Mouse (Mus musculus) kidney, postnatal 14 days (tissue): ENCODE data around the gene Gpn2.
A peak's percentile ranks its signal among the peaks of the same experiment; 100 is the strongest.

ENCODE experiments used
- DNase-seq: peaks from one replicate; pipeline ENCODE4 v3.0.0; 2022; ENCODE audit warnings: mixed read lengths

The Gpn2 gene

DNA sequence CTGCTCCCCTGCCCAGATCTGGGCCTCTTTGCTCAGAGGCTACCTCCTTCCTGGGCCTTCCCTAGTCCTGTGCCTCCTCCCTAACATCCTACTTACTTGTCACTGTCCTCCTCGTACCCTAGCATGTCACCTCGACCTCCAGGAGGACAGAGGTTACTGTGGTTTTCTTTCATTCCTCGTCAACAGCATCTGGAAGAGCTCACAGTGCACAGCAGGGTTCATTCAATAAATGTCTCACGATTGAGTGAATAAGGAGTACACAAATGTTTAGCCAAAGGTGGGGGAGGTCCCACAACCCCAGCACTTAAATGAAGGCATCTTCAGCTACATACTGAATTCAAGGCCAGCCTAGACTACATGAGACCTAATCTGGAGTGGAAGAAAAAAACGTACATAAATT lies 42.1 kb downstream of the Gpn2 start:
- no peak for DNase-seq

- DNase-seq, result no peak
These were observed 42.5 kb downstream of the Gpn2 start for GRCm38 (mm10) chr4:133626621-133627020.

- no peak for DNase-seq
These were observed 42.9 kb downstream of the Gpn2 start for GRCm38 (mm10) chr4:133627039-133627438.

- no peak for DNase-seq
These were observed 44.4 kb downstream of the Gpn2 start for GRCm38 (mm10) chr4:133628517-133628916.

GRCm38 (mm10) chr4:133629191-133629590 lies 45.0 kb downstream of the Gpn2 start:
- DNase-seq, result no peak

- DNase-seq, result no peak
These were observed 46.3 kb downstream of the Gpn2 start for GRCm38 (mm10) chr4:133630326-133630920.

- DNase-seq, result peak; percentile 38
These were observed 47.1 kb downstream of the Gpn2 start for GRCm38 (mm10) chr4:133631071-133631768.

- peak; percentile 37 for DNase-seq
These were observed 47.7 kb downstream of the Gpn2 start for GRCm38 (mm10) chr4:133631769-133632411.

DNA sequence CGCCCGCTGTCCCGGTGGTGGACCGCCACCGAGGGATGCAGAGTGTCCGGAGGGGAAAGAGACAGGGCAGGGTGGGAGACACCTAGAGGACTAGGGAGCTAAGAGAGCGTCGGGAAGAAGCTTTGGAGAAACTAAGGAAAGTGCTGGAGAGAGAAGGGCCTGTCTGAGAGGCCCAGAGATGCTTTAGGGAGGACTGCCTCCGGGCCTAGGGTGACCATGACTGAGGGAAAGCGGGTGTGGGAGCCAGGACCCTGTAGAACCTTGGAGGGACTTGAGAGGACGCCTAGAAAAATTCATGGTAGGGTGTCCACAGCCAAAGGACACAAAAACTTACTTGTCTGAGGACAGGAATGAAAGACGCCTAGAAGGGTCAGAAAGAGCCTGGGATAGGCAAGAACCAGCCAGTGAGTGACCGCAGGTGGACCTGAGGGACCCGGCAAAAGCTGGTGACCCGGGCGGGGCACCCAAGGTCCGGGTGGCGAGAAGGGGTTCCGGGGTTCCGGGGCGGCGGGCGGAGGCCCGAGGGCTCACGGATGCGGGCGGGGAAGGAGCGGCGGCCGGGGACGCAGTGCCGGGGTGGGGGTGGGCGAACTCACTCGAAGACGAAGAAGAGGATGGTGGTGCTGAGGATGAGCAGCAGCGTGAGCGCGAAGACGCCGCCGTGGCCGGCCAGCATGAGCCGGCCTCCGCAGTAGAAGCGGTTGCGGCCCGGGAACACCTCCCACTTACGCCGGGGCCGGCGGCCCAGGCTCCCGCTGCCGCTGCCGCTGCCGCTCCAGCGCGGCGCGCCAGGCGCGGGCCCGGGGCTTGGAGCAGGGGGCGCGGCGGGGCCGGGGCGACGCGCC lies 48.5 kb downstream of the Gpn2 start:
- no peak for DNase-seq

DNA sequence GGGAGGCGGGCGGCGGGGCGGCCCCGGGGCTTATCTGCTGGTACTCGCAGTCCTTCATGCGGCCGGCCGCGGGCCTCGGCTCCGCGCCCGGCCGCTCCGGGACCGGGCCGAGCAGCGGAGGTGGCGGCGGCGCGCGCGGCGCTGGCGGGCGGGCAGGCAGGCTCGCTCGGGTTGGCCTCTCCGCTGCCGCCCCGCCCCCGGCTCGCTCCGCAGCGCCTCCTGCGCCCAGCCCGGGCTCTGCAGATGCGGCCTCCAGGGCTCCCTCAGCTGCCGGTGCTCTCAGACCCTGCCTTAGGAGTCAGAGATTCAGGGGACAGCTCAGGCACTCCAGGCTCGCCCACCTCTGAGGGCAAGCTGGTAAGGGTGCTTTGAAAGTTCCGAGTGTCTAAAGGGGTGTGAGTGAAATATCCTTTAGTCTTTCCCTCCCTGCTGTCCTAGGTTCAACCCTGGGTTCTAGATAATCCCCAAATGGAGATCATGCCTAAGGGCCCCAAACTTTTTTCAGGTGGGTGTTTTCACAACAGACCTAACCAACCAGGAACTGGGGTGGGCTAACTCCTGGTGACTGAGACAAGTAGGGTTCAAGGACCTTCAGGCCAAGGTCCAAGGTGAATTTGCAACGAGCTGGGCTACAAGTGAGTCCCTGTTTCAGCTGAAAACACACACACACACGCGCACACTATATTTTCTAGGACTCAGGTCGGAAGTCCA lies 49.3 kb downstream of the Gpn2 start:
- DNase-seq, result peak; percentile 93

DNA sequence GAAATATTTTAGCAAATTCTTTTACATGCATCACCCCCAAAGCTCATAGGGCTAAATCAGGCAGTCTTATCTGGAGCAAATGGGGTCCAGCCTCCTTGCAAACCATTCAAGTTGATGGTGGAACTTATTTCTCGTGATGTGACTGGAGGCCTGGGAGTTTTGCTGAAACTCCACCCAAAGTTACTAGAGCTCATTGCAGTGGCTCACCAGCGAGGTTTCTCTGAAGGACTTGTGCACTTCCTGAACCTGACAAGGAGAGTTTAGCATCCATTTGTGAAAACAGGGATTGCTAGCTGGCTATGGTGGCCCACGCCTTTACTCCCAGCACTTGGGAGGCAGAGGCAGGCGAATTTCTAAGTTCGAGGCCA lies 49.9 kb downstream of the Gpn2 start:
- no peak for DNase-seq
